Mouse (Mus musculus): Measurements from ENCODE around the gene Kcnt1. TPM values are rescaled to one million over a fixed set of nuclear protein-coding genes. Genes with fewer than 3 reads are reported as not detected.

The Kcnt1 gene
- polyA plus RNA-seq, 1 experiment from 2014 or later, result 20.7 TPM

DNA sequence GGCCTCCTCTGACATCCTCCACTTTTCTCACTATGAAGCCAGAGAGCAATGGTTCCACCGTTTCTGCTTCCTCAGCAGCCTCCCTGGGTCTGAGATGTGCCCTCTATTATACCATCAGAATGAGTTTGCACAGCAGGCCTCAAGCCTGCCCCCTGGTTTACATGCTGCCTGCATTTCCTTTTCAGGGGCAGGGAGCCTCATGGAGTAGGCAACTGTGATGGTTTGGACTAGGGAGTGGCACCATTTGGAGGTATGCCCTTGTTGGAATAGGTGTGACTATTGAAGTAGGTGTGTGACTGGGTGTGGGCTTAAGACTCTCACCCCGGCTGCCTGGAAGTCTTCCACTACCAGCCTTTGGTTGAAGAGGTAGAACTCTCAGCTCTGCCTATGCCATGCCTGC is 60.3 kb downstream of the Kcnt1 start:
- WGBS, result 75% methylated on average over 2 of the region's 2 CpGs

DNA sequence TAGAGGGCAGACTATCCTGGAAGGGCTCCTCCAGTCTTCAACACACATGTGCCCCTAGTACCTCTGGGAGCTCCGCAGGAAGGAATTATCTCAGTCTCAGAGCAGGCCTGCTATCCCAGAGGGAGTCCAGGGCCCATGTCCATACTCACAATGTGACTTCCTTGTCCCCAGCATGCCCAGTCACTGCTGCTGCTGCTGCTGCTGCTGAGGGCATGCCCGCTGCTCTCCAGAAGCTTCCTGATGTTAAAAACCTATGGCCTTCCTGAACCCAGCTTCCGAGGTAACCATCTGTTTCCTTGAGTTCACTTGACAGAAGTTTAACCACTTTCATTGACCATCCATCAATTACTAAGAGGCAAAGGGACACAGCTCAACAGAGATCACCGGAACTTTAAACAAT is 61.4 kb downstream of the Kcnt1 start:
- H3K27me3 ChIP-seq (replicated peaks), result no peaks in the 10 kb centered on the region
- H3K4me1 ChIP-seq, result peaks cover under 1% of the 10 kb centered on the region; the same call in 1 of the 2 replicates
- no peaks in the 10 kb centered on the region for H3K9me3 ChIP-seq
- WGBS, result 97% methylated on average over 4 of the region's 4 CpGs
- no peak for ATAC-seq (replicated peaks)
- H3K9ac ChIP-seq, result no peak overlapping the region
- no peak overlapping the region for H3K27ac ChIP-seq
- peaks cover 21% of the 10 kb centered on the region for H3K36me3 ChIP-seq (replicated peaks)
- no peak overlapping the region for H3K4me3 ChIP-seq
- no peak overlapping the region for H3K4me2 ChIP-seq

More for the DNA sequence above, 60.3 kb downstream of the Kcnt1 start:
- no peak overlapping the region for H3K27ac ChIP-seq
- ATAC-seq (replicated peaks), result no peak
- no peaks in the 10 kb centered on the region for H3K27me3 ChIP-seq (replicated peaks)
- no peak overlapping the region for H3K9ac ChIP-seq
- peaks cover 4% of the 10 kb centered on the region; the same call in 1 of the 2 replicates for H3K4me1 ChIP-seq
- H3K9me3 ChIP-seq, result no peaks in the 10 kb centered on the region
- H3K36me3 ChIP-seq (replicated peaks), result peaks cover 15% of the 10 kb centered on the region
- no peak overlapping the region for H3K4me3 ChIP-seq
- H3K4me2 ChIP-seq, result no peak overlapping the region

DNA sequence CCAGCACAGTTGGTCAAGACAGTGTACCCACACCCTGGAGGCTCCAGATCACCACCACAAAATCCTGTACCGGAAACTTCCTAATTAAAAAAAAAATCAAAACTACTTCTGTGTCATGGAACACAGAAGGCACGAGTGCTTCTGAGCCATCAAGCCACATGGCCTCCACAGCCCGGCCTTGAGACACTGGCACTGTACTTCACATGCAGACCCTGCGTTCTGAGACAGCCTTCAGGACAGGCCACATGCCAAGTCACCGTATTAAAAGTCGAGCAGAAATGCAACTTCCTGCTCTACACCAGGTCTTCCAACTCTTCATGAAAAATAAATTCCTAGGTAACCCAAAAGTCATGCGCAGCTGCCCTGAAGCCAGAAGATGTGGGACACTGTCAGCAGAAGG is 64.3 kb downstream of the Kcnt1 start:
- Histone ChIP-seq H3K36me3 (replicated peaks) (peaks cover 42% of the 10 kb centered on the region), H3K4me2 (no peak overlapping the region), H3K9me3 (no peaks in the 10 kb centered on the region), H3K27me3 (replicated peaks) (no peaks in the 10 kb centered on the region), H3K9ac (no peak overlapping the region), H3K4me3 (no peak overlapping the region), H3K4me1 (no peaks in the 10 kb centered on the region), H3K27ac (no peak overlapping the region)
- 94% methylated on average over 7 of the region's 7 CpGs for WGBS
- ATAC-seq (replicated peaks), result no peak

DNA sequence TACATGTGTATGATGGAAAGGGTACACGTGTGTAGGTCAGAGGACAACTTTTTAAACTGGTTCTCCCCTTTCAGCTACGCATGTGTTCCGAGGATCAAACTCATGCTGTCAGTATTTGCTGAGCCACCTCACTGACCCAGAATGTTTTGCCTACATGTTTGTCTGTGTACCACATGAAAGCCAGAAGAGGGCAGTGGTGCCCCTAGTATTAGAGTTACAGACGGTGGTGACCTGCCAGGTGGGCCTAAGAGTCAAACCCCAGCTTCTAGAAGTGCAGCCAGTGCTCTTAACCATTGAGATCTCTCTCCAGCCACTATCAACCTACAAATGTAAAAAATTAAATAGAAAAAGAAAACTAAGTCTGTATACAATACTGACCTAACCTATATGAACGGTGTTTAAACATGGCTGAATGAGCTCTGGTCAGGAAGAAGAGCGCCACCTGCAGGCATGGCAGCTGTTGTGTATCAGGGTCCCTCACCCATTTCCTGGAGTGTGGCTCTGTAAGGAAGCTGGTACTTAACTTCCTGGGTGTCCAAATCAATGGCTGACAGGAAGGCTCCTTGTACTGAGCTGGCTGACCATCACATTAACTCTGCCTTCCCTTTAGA is 67.8 kb downstream of the Kcnt1 start:
- Histone ChIP-seq H3K36me3 (replicated peaks) (peaks cover 73% of the 10 kb centered on the region), H3K4me3 (no peak overlapping the region), H3K4me1 (no peaks in the 10 kb centered on the region), H3K9me3 (no peaks in the 10 kb centered on the region), H3K9ac (no peak overlapping the region), H3K4me2 (no peak overlapping the region), H3K27me3 (replicated peaks) (no peaks in the 10 kb centered on the region), H3K27ac (no peak overlapping the region)
- ATAC-seq (replicated peaks), result no peak
- 83% methylated on average over 6 of the region's 6 CpGs for WGBS

DNA sequence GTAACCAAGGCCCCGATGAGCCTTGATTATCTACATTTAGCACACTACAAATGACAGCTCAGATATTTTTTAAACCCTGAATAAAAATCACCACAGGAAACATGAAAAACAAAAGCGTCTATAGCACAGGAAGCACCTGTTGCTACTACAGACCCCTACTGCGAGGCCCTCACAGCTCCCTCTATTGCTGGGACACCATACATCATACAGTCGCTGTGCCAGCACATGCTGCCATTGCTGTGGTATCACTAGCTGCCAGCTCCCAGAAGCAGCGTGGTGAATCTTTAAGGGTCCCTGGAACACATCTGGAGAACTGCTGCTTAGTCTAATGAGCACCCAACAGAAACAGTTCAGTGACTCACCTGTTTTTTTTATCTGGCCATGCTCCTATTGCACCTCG is 77.0 kb downstream of the Kcnt1 start:
- Histone ChIP-seq H3K4me2 (no peak overlapping the region), H3K9ac (no peak overlapping the region), H3K36me3 (replicated peaks) (peaks cover 62% of the 10 kb centered on the region), H3K9me3 (no peaks in the 10 kb centered on the region), H3K4me3 (no peak overlapping the region), H3K27ac (no peak overlapping the region), H3K4me1 (no peaks in the 10 kb centered on the region), H3K27me3 (replicated peaks) (no peaks in the 10 kb centered on the region)
- ATAC-seq (replicated peaks), result no peak
- 90% methylated on average over 6 of the region's 6 CpGs for WGBS

DNA sequence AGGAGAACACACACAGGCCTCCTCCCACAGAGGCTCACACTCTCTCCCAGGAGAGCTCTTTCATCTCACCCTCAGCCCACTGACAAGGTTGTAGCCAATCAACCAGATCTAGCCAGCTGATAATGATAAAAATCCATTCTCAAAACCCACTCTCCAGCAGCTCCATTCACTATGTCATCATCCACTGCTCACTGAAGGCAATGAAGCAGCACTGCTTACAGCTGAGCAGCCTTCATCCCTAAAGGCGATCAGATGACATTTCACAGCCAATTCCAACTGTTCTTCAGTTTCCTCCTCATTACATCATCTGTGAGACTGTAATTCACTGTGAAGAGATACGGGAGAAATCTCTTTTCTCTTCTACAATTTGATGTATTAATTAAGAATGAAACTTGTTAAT is 80.3 kb downstream of the Kcnt1 start:
- H3K4me2 ChIP-seq, result no peak overlapping the region
- WGBS, result 90% methylated on average over 2 of the region's 2 CpGs
- H3K27ac ChIP-seq, result no peak overlapping the region
- no peaks in the 10 kb centered on the region for H3K4me1 ChIP-seq
- H3K9ac ChIP-seq, result no peak overlapping the region
- no peaks in the 10 kb centered on the region for H3K9me3 ChIP-seq
- no peak for ATAC-seq (replicated peaks)
- peaks cover 39% of the 10 kb centered on the region for H3K36me3 ChIP-seq (replicated peaks)
- no peaks in the 10 kb centered on the region for H3K27me3 ChIP-seq (replicated peaks)
- no peak overlapping the region for H3K4me3 ChIP-seq

DNA sequence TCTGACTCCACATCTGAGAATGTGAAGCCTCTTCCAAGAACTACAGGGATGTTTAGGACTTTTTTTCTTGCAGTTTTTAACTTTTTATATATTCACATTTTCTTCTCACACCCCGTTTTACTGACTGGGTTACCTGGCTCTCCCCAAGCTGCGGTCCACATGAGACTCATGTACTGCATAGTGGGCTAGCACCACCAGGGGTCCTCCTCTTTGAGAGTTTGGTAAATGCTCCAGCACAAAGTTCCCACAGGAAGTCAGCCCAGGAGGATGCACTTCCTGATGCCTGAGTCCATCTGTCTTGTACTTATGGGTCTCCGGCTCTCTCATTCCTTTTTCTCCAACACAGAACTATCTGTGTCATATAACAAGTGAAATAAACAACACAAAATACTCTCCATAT is 84.4 kb downstream of the Kcnt1 start:
- 92% methylated on average over 3 of the region's 3 CpGs for WGBS
- Histone ChIP-seq H3K36me3 (replicated peaks) (peaks cover 38% of the 10 kb centered on the region), H3K4me3 (no peak overlapping the region), H3K9ac (no peak overlapping the region), H3K4me2 (no peak overlapping the region), H3K27ac (no peak overlapping the region), H3K27me3 (replicated peaks) (no peaks in the 10 kb centered on the region), H3K9me3 (no peaks in the 10 kb centered on the region), H3K4me1 (no peaks in the 10 kb centered on the region)
- no peak for ATAC-seq (replicated peaks)

DNA sequence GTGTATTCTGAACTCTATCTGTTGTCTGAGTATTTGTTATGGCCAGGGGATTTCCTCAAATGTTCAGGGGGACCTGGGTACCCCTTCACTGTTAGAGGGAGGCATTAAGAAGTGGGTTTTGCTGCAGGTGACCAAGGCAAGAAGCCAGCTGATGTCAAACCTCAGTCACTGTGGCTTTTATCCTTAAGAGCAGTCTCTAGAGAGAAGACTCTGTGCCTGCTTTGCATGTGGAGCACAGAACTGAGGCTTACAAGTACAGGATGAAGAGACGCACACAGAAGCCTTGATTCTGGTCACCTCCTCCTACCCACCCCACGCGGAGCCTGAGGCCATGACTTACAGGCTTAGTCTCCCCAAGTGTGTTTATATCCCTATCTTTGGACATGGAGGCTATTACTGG is 85.8 kb downstream of the Kcnt1 start:
- WGBS, result 87% methylated on average over 3 of the region's 3 CpGs
- H3K9me3 ChIP-seq, result no peaks in the 10 kb centered on the region
- no peak overlapping the region for H3K4me2 ChIP-seq
- no peak overlapping the region for H3K9ac ChIP-seq
- H3K36me3 ChIP-seq (replicated peaks), result peaks cover 28% of the 10 kb centered on the region
- H3K4me1 ChIP-seq, result no peaks in the 10 kb centered on the region
- H3K4me3 ChIP-seq, result no peak overlapping the region
- no peaks in the 10 kb centered on the region for H3K27me3 ChIP-seq (replicated peaks)
- H3K27ac ChIP-seq, result no peak overlapping the region
- ATAC-seq (replicated peaks), result no peak

Other genes with a start within 250 kb of the Kcnt1 start
- gene Ccdc183, start 246.1 kb upstream of the Kcnt1 start, polyA plus RNA-seq (2015; fragmentation: Nextera tagmentation; extraction: Ambion mirVana), result 0.18 and 0.28 TPM in 2 replicates
- 55.4 and 56.4 TPM in 2 replicates for gene Tmem141, start 241.7 kb upstream of the Kcnt1 start, polyA plus RNA-seq (2015; fragmentation: Nextera tagmentation; extraction: Ambion mirVana)
- 3.5 and 4.6 TPM in 2 replicates for gene Fcna, start 235.7 kb upstream of the Kcnt1 start, polyA plus RNA-seq (2015; fragmentation: Nextera tagmentation; extraction: Ambion mirVana)
- not detected in 2 replicates for gene Lcn8, start 210.6 kb upstream of the Kcnt1 start, polyA plus RNA-seq (2015; fragmentation: Nextera tagmentation; extraction: Ambion mirVana)
- gene Lcn5, start 205.8 kb upstream of the Kcnt1 start, polyA plus RNA-seq (2015; fragmentation: Nextera tagmentation; extraction: Ambion mirVana), result not detected in 2 replicates
- not detected in 2 replicates for gene Lcn6, start 186.9 kb upstream of the Kcnt1 start, polyA plus RNA-seq (2015; fragmentation: Nextera tagmentation; extraction: Ambion mirVana)
- not detected in 2 replicates for gene Lcn10, start 181.0 kb upstream of the Kcnt1 start, polyA plus RNA-seq (2015; fragmentation: Nextera tagmentation; extraction: Ambion mirVana)
- not detected in 2 replicates for gene Obp2a, start 163.7 kb upstream of the Kcnt1 start, polyA plus RNA-seq (2015; fragmentation: Nextera tagmentation; extraction: Ambion mirVana)
- 139 and 143 TPM in 2 replicates for gene Bmyc, start 157.0 kb upstream of the Kcnt1 start, polyA plus RNA-seq (2015; fragmentation: Nextera tagmentation; extraction: Ambion mirVana)
- gene Obp2b, start 126.7 kb upstream of the Kcnt1 start, polyA plus RNA-seq (2015; fragmentation: Nextera tagmentation; extraction: Ambion mirVana), result not detected in 2 replicates
- gene Lcn3, start 98.2 kb upstream of the Kcnt1 start, polyA plus RNA-seq (2015; fragmentation: Nextera tagmentation; extraction: Ambion mirVana), result not detected in 2 replicates
- not detected in 2 replicates for gene Lcn11, start 86.7 kb upstream of the Kcnt1 start, polyA plus RNA-seq (2015; fragmentation: Nextera tagmentation; extraction: Ambion mirVana)
- not detected in 2 replicates for gene Gm13539, start 81.5 kb upstream of the Kcnt1 start, polyA plus RNA-seq (2015; fragmentation: Nextera tagmentation; extraction: Ambion mirVana)
- not detected in 2 replicates for gene Glt6d1, start 47.9 kb upstream of the Kcnt1 start, polyA plus RNA-seq (2015; fragmentation: Nextera tagmentation; extraction: Ambion mirVana)
- gene Lcn9, start 40.6 kb upstream of the Kcnt1 start, polyA plus RNA-seq (2015; fragmentation: Nextera tagmentation; extraction: Ambion mirVana), result not detected in 2 replicates
- not detected in 2 replicates for gene Sohlh1, start 16.5 kb upstream of the Kcnt1 start, polyA plus RNA-seq (2015; fragmentation: Nextera tagmentation; extraction: Ambion mirVana)
- 88.1 and 99.8 TPM in 2 replicates for gene Camsap1, start 119.5 kb downstream of the Kcnt1 start, polyA plus RNA-seq (2015; fragmentation: Nextera tagmentation; extraction: Ambion mirVana)
- 132 and 139 TPM in 2 replicates for gene Ubac1, start 158.0 kb downstream of the Kcnt1 start, polyA plus RNA-seq (2015; fragmentation: Nextera tagmentation; extraction: Ambion mirVana)